Mouse (Mus musculus): ENCODE measurements at regions not wholly inside any gene's neighbourhood (a gene's known extent, or its start where the extent isn't known, plus 50 kb on each side); places are given as distances from the start of the nearest gene placed in this dataset.

DNA sequence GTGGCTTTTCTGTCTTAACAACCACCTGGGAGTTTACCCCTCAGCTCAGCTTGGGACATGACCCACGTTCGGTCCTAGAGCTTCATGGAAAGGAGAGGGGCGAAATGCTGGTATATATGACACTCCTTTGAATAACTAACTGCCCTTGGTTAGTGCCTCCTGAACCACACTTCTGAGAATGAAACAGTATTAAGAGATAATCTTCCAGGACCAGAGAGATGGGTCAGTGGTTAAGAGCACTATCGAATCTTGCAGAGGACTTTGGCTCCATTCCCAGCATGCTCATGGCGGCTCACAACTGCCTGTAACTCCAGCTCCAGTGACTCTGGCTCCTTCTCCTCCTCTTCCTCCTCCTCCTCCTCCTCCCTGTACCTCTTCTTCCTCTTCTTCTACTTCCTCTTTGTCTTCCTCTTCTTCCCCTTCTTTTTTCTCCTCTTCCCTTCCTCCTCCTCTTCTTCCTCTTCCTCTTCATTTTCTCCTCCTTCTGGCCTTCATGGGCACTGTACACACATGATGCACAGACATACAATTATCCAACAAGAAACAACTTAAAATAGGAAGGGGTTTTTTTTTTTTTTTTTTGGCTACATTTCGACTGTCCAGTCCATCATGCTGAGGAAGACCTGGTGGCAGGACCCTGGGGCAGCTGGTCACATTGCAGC lies 71.0 kb upstream of the Ctnnb1 start:
- no peaks in the 10 kb centered on the region for H3K36me3 ChIP-seq (replicated peaks; ENCODE audit: low read length)
- H3K27me3 ChIP-seq (replicated peaks) = peaks cover 11% of the 10 kb centered on the region
- 0 out of 2 replicates have a peak, but pooled peaks cover 6% of the 10 kb centered on the region for H3K9me3 ChIP-seq
- no peak for TF ChIP-seq GATA1 (IDR thresholded peaks at IDR 0.05; ENCODE audit: borderline replicate concordance, low read length)
- TF ChIP-seq FLI1 (IDR thresholded peaks at IDR 0.05; ENCODE audit: low read length) = no peak
- H3K4me1 ChIP-seq = peaks cover 7% of the 10 kb centered on the region
- H3K4me3 ChIP-seq (replicated peaks) = no peak overlapping the region

DNA sequence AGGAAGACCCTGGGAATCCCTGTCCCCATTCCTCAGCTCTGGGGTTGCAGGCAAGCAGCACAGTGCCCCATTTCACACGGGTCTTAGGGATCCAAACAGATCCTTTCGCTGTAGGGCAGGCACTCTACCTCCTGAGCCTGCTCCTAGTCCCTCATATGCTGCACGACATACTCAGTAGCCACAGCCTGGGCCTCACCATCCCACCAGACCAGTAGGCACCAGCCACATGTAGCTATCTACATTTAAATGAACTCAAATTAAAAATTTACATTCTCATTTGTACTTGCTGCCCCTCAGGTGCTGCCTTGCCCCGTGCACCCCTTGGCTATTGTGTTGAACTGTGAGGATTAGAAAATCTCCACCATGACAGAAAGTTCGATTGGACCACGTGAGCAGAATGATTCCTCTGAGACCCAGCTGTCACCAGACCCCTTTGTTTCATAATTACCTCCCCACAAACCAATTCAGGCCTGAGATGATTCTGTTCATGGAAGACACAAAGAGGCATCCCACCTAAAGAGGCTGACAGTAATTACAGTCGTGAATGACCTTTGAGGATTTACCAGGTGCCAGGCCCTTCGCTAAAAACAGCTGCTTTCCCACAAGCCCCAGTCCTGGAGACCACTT lies 67.9 kb upstream of the Ctnnb1 start:
- H3K36me3 ChIP-seq (replicated peaks; ENCODE audit: low read length) = no peaks in the 10 kb centered on the region
- peaks cover 30% of the 10 kb centered on the region for H3K4me1 ChIP-seq
- TF ChIP-seq GATA1 (IDR thresholded peaks at IDR 0.05; ENCODE audit: borderline replicate concordance, low read length) = no peak
- no peak for TF ChIP-seq FLI1 (IDR thresholded peaks at IDR 0.05; ENCODE audit: low read length)
- 0 out of 2 replicates have a peak, but pooled peaks cover 6% of the 10 kb centered on the region for H3K9me3 ChIP-seq
- peaks cover 19% of the 10 kb centered on the region for H3K27me3 ChIP-seq (replicated peaks)
- no peak overlapping the region for H3K4me3 ChIP-seq (replicated peaks)

DNA sequence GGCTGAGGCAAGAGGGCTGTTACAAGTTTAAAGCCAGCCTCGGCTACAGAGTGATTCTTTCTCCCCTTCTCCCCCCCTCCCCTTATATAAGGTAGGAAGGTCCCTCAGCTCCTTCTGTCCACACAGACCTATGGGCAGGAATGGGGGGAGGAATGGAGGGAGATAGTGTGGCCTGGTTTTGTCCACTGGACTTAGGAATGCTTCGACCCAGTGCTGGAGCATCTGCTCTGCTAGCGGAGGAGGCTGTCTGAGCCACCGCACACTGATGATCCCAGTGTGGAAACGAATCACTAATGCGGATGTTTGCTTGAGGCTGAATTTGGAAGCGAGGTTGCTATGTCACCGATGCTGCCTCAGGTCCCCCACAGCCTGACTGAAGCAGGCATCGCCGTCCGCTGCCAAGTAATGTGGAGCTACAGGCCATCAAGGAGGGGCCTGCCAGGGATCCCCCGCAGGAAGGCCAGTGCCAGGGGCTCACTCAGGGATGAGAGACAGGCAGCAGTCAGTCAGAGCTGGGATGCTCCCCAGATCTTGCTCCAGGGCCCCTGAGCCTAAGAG lies 67.1 kb upstream of the Ctnnb1 start:
- Histone ChIP-seq H3K27me3 (replicated peaks) (peaks cover 19% of the 10 kb centered on the region), H3K4me1 (peaks cover 33% of the 10 kb centered on the region), H3K4me3 (replicated peaks) (no peak overlapping the region), H3K9me3 (no peaks in the 10 kb centered on the region), H3K36me3 (replicated peaks; ENCODE audit: low read length) (no peaks in the 10 kb centered on the region)
- TF ChIP-seq FLI1 (IDR thresholded peaks at IDR 0.05; ENCODE audit: low read length) (no peak), GATA1 (IDR thresholded peaks at IDR 0.05; ENCODE audit: borderline replicate concordance, low read length) (no peak)

DNA sequence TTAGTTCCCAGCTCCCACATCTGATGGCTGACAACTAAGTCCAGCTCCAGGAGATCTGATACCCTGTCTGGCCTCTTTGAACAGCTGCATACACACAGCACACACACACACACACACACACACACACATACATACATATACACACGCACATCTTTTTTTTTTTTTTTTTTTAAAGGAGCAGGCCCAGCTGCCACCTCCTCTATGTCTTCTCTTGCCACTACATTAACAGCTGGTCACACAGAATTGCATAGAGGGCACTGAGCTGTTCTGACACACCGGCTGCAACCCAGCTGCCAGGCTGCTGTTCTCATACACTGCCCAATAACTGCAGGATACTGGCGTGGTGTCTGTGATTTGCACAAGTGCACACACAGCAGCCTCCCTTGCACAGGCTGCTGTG lies 64.6 kb upstream of the Ctnnb1 start:
- H3K27me3 ChIP-seq (replicated peaks) = peaks cover 25% of the 10 kb centered on the region
- TF ChIP-seq GATA1 (IDR thresholded peaks at IDR 0.05; ENCODE audit: borderline replicate concordance, low read length) (no peak), FLI1 (IDR thresholded peaks at IDR 0.05; ENCODE audit: low read length) (no peak)
- H3K4me1 ChIP-seq = peaks cover 51% of the 10 kb centered on the region
- H3K4me3 ChIP-seq (replicated peaks) = no peak overlapping the region
- no peaks in the 10 kb centered on the region for H3K36me3 ChIP-seq (replicated peaks; ENCODE audit: low read length)
- H3K9me3 ChIP-seq = no peaks in the 10 kb centered on the region

DNA sequence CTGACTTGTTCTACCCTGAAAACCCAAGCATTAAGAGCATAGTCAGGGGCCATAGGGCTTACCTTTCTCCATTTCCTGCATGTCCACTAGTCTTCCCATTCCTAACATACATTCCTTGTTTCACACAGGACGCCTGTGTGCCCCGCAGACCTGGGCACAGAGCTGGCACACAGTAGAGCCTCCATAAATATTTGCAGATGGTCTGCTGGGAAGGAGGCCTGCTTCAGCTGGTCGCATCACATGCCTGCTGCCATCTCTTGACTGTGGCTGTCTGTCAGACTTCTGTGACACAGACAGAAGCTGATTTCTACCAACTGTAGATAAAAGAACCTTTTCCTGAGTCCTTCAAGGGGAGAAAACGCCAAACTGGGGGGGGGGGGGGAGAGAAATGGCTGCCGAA lies 62.8 kb upstream of the Ctnnb1 start:
- peaks cover 40% of the 10 kb centered on the region for H3K27me3 ChIP-seq (replicated peaks)

DNA sequence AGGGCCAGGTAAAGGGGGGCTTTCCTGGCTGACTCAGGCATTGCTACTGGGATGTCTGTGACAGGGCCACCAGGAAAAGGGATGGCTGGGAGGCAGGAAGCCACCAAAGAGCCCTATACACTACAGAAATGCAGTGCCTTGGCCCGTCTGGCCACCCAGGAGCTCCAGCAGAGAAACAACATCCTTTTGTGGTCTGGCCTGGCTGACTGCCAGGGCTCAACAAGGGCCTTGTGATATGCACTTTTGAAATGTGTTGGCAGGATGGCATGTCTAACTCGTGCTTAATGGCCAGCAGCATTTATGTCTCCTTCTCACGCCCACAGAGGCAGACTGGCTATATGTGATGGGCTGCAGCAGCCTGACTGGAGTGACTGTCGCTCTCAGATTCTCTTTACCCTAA lies 62.3 kb upstream of the Ctnnb1 start:
- H3K9me3 ChIP-seq = no peaks in the 10 kb centered on the region
- no peaks in the 10 kb centered on the region for H3K36me3 ChIP-seq (replicated peaks; ENCODE audit: low read length)
- H3K27me3 ChIP-seq (replicated peaks) = peaks cover 39% of the 10 kb centered on the region
- TF ChIP-seq GATA1 (IDR thresholded peaks at IDR 0.05; ENCODE audit: borderline replicate concordance, low read length) (no peak), FLI1 (IDR thresholded peaks at IDR 0.05; ENCODE audit: low read length) (no peak)
- peaks cover 51% of the 10 kb centered on the region for H3K4me1 ChIP-seq
- peak overlapping the region; percentile 62 for H3K4me3 ChIP-seq (replicated peaks)

More for the DNA sequence above, 62.8 kb upstream of the Ctnnb1 start:
- H3K9me3 ChIP-seq = no peaks in the 10 kb centered on the region
- no peaks in the 10 kb centered on the region for H3K36me3 ChIP-seq (replicated peaks; ENCODE audit: low read length)
- H3K4me1 ChIP-seq = peaks cover 51% of the 10 kb centered on the region
- TF ChIP-seq FLI1 (IDR thresholded peaks at IDR 0.05; ENCODE audit: low read length) (no peak), GATA1 (IDR thresholded peaks at IDR 0.05; ENCODE audit: borderline replicate concordance, low read length) (no peak)
- H3K4me3 ChIP-seq (replicated peaks) = peak overlapping the region; percentile 62

DNA sequence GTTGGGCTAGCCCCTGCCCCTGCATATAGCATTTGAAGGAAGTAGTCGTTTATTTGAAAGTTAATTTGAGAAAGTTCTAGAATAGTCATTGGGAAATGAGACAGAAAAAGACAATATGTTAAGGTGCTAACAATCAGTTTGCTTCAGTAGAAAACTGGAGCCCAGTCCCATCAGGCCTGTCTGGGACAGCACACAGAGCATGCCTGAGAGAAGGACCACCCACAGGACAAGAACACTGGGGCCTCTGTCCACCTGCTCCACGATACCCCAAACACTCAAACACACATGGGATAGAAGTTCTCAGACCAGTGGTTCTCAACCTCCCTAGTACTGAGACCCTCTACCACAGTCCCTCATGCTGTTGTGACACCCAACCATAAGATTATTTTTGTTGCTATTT lies 61.2 kb upstream of the Ctnnb1 start:
- Histone ChIP-seq H3K36me3 (replicated peaks; ENCODE audit: low read length) (no peaks in the 10 kb centered on the region), H3K9me3 (peaks cover 7% of the 10 kb centered on the region), H3K4me1 (peaks cover 51% of the 10 kb centered on the region), H3K4me3 (replicated peaks) (no peak overlapping the region), H3K27me3 (replicated peaks) (peaks cover 33% of the 10 kb centered on the region)
- TF ChIP-seq FLI1 (IDR thresholded peaks at IDR 0.05; ENCODE audit: low read length) = no peak
- no peak for TF ChIP-seq GATA1 (IDR thresholded peaks at IDR 0.05; ENCODE audit: borderline replicate concordance, low read length)

DNA sequence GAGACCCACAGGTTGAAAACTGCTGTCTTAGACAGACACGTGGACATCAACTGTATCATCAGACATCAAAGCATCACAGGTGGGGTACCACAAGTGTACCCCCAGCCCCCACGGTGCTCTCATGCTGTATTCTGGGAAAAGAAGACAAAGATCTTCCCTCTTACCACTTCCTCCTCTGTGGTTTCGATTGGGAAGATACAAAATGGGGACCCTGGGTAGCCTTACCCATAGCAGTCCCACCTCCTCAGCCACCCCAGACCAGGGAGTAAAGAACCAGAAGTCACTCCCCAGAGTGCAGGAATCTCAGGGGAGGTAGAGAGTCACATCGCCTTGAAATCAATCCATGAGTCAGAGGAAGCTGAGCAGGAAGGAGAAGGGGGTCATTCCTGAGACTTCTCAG lies 60.7 kb upstream of the Ctnnb1 start:
- Histone ChIP-seq H3K27me3 (replicated peaks) (peaks cover 32% of the 10 kb centered on the region), H3K9me3 (peaks cover 11% of the 10 kb centered on the region), H3K4me3 (replicated peaks) (no peak overlapping the region), H3K36me3 (replicated peaks; ENCODE audit: low read length) (no peaks in the 10 kb centered on the region), H3K4me1 (peaks cover 49% of the 10 kb centered on the region)
- TF ChIP-seq FLI1 (IDR thresholded peaks at IDR 0.05; ENCODE audit: low read length) (no peak), GATA1 (IDR thresholded peaks at IDR 0.05; ENCODE audit: borderline replicate concordance, low read length) (no peak)

DNA sequence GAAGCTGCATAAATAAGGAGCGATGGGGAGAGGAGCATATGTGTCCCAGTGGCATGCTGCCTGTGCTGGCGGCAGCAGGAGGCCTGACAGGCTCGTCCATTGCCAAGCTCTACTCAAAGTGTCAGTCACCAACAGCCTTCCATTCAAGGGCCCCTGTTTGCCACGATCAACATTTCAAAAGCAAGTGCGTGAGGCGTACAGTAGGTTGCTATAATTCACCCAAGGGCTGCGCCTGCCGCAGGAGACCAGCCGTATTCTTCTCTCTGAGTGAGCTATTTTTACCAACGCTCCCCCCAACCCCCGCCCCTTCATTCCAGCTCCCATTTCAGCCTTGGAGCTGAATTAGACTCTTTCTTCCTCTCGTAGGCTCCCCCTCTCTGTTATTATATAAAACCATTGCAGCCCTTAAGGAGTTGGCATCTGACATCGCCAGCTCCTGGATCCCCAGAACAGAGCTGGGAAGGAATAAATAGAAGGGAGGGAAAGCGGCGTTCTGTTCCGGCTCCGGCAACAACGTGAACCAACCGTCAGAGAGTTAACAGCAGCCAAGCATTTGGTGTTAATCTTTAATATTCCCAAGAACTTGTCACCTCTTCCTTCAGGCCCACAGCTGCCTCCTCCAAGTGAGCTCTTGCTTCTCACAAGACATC lies 59.5 kb upstream of the Ctnnb1 start:
- Histone ChIP-seq H3K36me3 (replicated peaks; ENCODE audit: low read length) (no peaks in the 10 kb centered on the region), H3K9me3 (peaks cover 13% of the 10 kb centered on the region), H3K4me1 (peaks cover 41% of the 10 kb centered on the region), H3K4me3 (replicated peaks) (no peak overlapping the region), H3K27me3 (replicated peaks) (peaks cover 26% of the 10 kb centered on the region)
- TF ChIP-seq FLI1 (IDR thresholded peaks at IDR 0.05; ENCODE audit: low read length) (no peak), GATA1 (IDR thresholded peaks at IDR 0.05; ENCODE audit: borderline replicate concordance, low read length) (no peak)

DNA sequence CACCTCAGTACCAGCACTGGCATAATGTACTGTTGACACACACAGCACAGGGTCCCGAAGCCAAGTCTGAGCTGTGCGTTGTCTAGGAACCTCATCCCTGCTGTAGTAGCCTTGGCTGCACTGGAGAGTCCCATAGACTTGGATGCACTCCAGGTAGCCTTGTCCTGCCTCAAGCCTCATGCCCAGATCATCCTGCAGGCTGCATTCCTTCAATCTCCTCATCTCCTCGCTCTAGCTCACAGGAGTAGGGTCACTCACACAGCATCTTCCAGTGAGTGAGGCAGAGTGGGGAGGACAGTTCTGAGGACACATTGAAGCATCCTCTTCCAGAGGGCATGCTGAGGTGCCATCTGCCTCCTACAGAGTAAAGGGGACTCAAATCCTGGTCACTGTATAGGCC lies 55.7 kb upstream of the Ctnnb1 start:
- Histone ChIP-seq H3K36me3 (replicated peaks; ENCODE audit: low read length) (no peaks in the 10 kb centered on the region), H3K9me3 (peaks cover 22% of the 10 kb centered on the region), H3K27me3 (replicated peaks) (peaks cover 30% of the 10 kb centered on the region), H3K4me3 (replicated peaks) (peak overlapping the region; percentile 16), H3K4me1 (peaks cover 5% of the 10 kb centered on the region)
- no peak for TF ChIP-seq FLI1 (IDR thresholded peaks at IDR 0.05; ENCODE audit: low read length)
- TF ChIP-seq GATA1 (IDR thresholded peaks at IDR 0.05; ENCODE audit: borderline replicate concordance, low read length) = no peak

Measured in megakaryocyte, embryonic 14.5 days (primary cell).